Mouse (Mus musculus): ENCODE data around the gene Cadm2. TPM values are rescaled to one million over a fixed set of nuclear protein-coding genes. Genes with fewer than 3 reads are reported as not detected.

Gene Cadm2
- polyA plus RNA-seq, 2 experiments, result 2.8 to 3.8 TPM

GRCm38 (mm10) chr16:67609116-67609515 is 11.6 kb downstream of the Cadm2 start:
- no peaks in the 10 kb centered on the region for H3K36me3 ChIP-seq (ENCODE audit: control insufficient read depth, insufficient read depth, low read length)
- DNase-seq (ENCODE audit: low spot score) (no peak), ATAC-seq (ENCODE audit: low FRiP score, low read depth) (no peak)
- H3K4me3 ChIP-seq (replicated peaks; ENCODE audit: low read length), result no peak overlapping the region
- TF ChIP-seq POLR2A (IDR thresholded peaks at IDR 0.05; ENCODE audit: borderline replicate concordance, extremely low read depth, insufficient read depth, insufficient read length), result no peak
- H3K4me1 ChIP-seq (ENCODE audit: control insufficient read depth, insufficient read depth, low read length), result peaks cover 6% of the 10 kb centered on the region; the same call in 1 of the 2 replicates
- WGBS, result 75% methylated on average over 4 of the region's 4 CpGs
- H3K9me3 ChIP-seq (ENCODE audit: control insufficient read depth, low read length), result no peaks in the 10 kb centered on the region
- H3K27ac ChIP-seq (replicated peaks; ENCODE audit: low read depth, low read length), result no peak overlapping the region
- no peak overlapping the region for H3K9ac ChIP-seq (ENCODE audit: low read depth, low read length, severe bottlenecking)
- no peak overlapping the region for H3K4me2 ChIP-seq (replicated peaks; ENCODE audit: low read depth, low read length, severe bottlenecking)
- H3K27me3 ChIP-seq (ENCODE audit: control insufficient read depth, insufficient read depth, low read length), result no peaks in the 10 kb centered on the region

- WGBS, result 77% methylated on average over 3 of the region's 3 CpGs
- H3K4me2 ChIP-seq (replicated peaks; ENCODE audit: low read depth, low read length, severe bottlenecking), result no peak overlapping the region
- H3K27me3 ChIP-seq (ENCODE audit: control insufficient read depth, insufficient read depth, low read length), result no peaks in the 10 kb centered on the region
- H3K27ac ChIP-seq (replicated peaks; ENCODE audit: low read depth, low read length), result no peak overlapping the region
- DNase-seq (ENCODE audit: low spot score) (no peak), ATAC-seq (ENCODE audit: low FRiP score, low read depth) (no peak)
- TF ChIP-seq POLR2A (IDR thresholded peaks at IDR 0.05; ENCODE audit: borderline replicate concordance, extremely low read depth, insufficient read depth, insufficient read length), result no peak
- H3K9me3 ChIP-seq (ENCODE audit: control insufficient read depth, low read length), result no peaks in the 10 kb centered on the region
- no peak overlapping the region for H3K9ac ChIP-seq (ENCODE audit: low read depth, low read length, severe bottlenecking)
- peaks cover 6% of the 10 kb centered on the region; the same call in 1 of the 2 replicates for H3K4me1 ChIP-seq (ENCODE audit: control insufficient read depth, insufficient read depth, low read length)
- no peaks in the 10 kb centered on the region for H3K36me3 ChIP-seq (ENCODE audit: control insufficient read depth, insufficient read depth, low read length)
- no peak overlapping the region for H3K4me3 ChIP-seq (replicated peaks; ENCODE audit: low read length)
Measured at GRCm38 (mm10) chr16:67608499-67608898, 12.2 kb downstream of the Cadm2 start.

- H3K4me2 ChIP-seq (replicated peaks; ENCODE audit: low read depth, low read length, severe bottlenecking), result no peak overlapping the region
- no peak overlapping the region for H3K4me3 ChIP-seq (replicated peaks; ENCODE audit: low read length)
- H3K27ac ChIP-seq (replicated peaks; ENCODE audit: low read depth, low read length), result no peak overlapping the region
- no peak overlapping the region for H3K9ac ChIP-seq (ENCODE audit: low read depth, low read length, severe bottlenecking)
- H3K9me3 ChIP-seq (ENCODE audit: control insufficient read depth, low read length), result no peaks in the 10 kb centered on the region
- ATAC-seq (ENCODE audit: low FRiP score, low read depth) (no peak), DNase-seq (ENCODE audit: low spot score) (no peak)
- 88% methylated on average over 6 of the region's 6 CpGs for WGBS
- H3K36me3 ChIP-seq (ENCODE audit: control insufficient read depth, insufficient read depth, low read length), result no peaks in the 10 kb centered on the region
- H3K4me1 ChIP-seq (ENCODE audit: control insufficient read depth, insufficient read depth, low read length), result 0 out of 2 replicates have a peak, but pooled peaks cover under 1% of the 10 kb centered on the region
- no peak for TF ChIP-seq POLR2A (IDR thresholded peaks at IDR 0.05; ENCODE audit: borderline replicate concordance, extremely low read depth, insufficient read depth, insufficient read length)
- H3K27me3 ChIP-seq (ENCODE audit: control insufficient read depth, insufficient read depth, low read length), result peaks cover 3% of the 10 kb centered on the region; the same call in 1 of the 2 replicates
Measured at GRCm38 (mm10) chr16:67605661-67606060, 15.0 kb downstream of the Cadm2 start.

- Histone ChIP-seq H3K27me3 (ENCODE audit: control insufficient read depth, insufficient read depth, low read length) (peaks cover 3% of the 10 kb centered on the region; the same call in 1 of the 2 replicates), H3K9ac (ENCODE audit: low read depth, low read length, severe bottlenecking) (no peak overlapping the region), H3K4me3 (replicated peaks; ENCODE audit: low read length) (no peak overlapping the region), H3K4me1 (ENCODE audit: control insufficient read depth, insufficient read depth, low read length) (no peaks in the 10 kb centered on the region), H3K4me2 (replicated peaks; ENCODE audit: low read depth, low read length, severe bottlenecking) (no peak overlapping the region), H3K9me3 (ENCODE audit: control insufficient read depth, low read length) (no peaks in the 10 kb centered on the region), H3K36me3 (ENCODE audit: control insufficient read depth, insufficient read depth, low read length) (no peaks in the 10 kb centered on the region), H3K27ac (replicated peaks; ENCODE audit: low read depth, low read length) (no peak overlapping the region)
- ATAC-seq (ENCODE audit: low FRiP score, low read depth) (no peak), DNase-seq (ENCODE audit: low spot score) (no peak)
- 68% methylated on average over 9 of the region's 9 CpGs for WGBS
- no peak for TF ChIP-seq POLR2A (IDR thresholded peaks at IDR 0.05; ENCODE audit: borderline replicate concordance, extremely low read depth, insufficient read depth, insufficient read length)
Measured at GRCm38 (mm10) chr16:67599981-67600380, 20.7 kb downstream of the Cadm2 start.

- no peak for ATAC-seq (ENCODE audit: low FRiP score, low read depth)
- DNase-seq (ENCODE audit: low spot score), result no peak
- no peak overlapping the region for H3K27ac ChIP-seq (replicated peaks; ENCODE audit: low read depth, low read length)
- no peaks in the 10 kb centered on the region for H3K4me1 ChIP-seq (ENCODE audit: control insufficient read depth, insufficient read depth, low read length)
- no peaks in the 10 kb centered on the region for H3K9me3 ChIP-seq (ENCODE audit: control insufficient read depth, low read length)
- H3K27me3 ChIP-seq (ENCODE audit: control insufficient read depth, insufficient read depth, low read length), result peaks cover 3% of the 10 kb centered on the region; the same call in 1 of the 2 replicates
- no peaks in the 10 kb centered on the region for H3K36me3 ChIP-seq (ENCODE audit: control insufficient read depth, insufficient read depth, low read length)
- 46% methylated on average over 4 of the region's 4 CpGs for WGBS
- H3K4me2 ChIP-seq (replicated peaks; ENCODE audit: low read depth, low read length, severe bottlenecking), result no peak overlapping the region
- no peak for TF ChIP-seq POLR2A (IDR thresholded peaks at IDR 0.05; ENCODE audit: borderline replicate concordance, extremely low read depth, insufficient read depth, insufficient read length)
- H3K9ac ChIP-seq (ENCODE audit: low read depth, low read length, severe bottlenecking), result no peak overlapping the region
- no peak overlapping the region for H3K4me3 ChIP-seq (replicated peaks; ENCODE audit: low read length)
Measured at GRCm38 (mm10) chr16:67598841-67599240, 21.9 kb downstream of the Cadm2 start.

- H3K4me1 ChIP-seq (ENCODE audit: control insufficient read depth, insufficient read depth, low read length), result no peaks in the 10 kb centered on the region
- H3K36me3 ChIP-seq (ENCODE audit: control insufficient read depth, insufficient read depth, low read length), result no peaks in the 10 kb centered on the region
- H3K4me3 ChIP-seq (replicated peaks; ENCODE audit: low read length), result no peak overlapping the region
- no peak overlapping the region for H3K4me2 ChIP-seq (replicated peaks; ENCODE audit: low read depth, low read length, severe bottlenecking)
- H3K9me3 ChIP-seq (ENCODE audit: control insufficient read depth, low read length), result no peaks in the 10 kb centered on the region
- H3K9ac ChIP-seq (ENCODE audit: low read depth, low read length, severe bottlenecking), result no peak overlapping the region
- DNase-seq (ENCODE audit: low spot score) (no peak), ATAC-seq (ENCODE audit: low FRiP score, low read depth) (no peak)
- WGBS, result 84% methylated on average over 6 of the region's 6 CpGs
- H3K27me3 ChIP-seq (ENCODE audit: control insufficient read depth, insufficient read depth, low read length), result no peaks in the 10 kb centered on the region
- TF ChIP-seq POLR2A (IDR thresholded peaks at IDR 0.05; ENCODE audit: borderline replicate concordance, extremely low read depth, insufficient read depth, insufficient read length), result no peak
- no peak overlapping the region for H3K27ac ChIP-seq (replicated peaks; ENCODE audit: low read depth, low read length)
Measured at GRCm38 (mm10) chr16:67591015-67591414, 29.7 kb downstream of the Cadm2 start.
